Mouse (Mus musculus): ENCODE data around the gene Camk2d.

- TF ChIP-seq CTCF (IDR thresholded peaks at IDR 0.05; ENCODE audit: extremely low read depth, insufficient read depth, low read length), result no peak
- TF ChIP-seq POLR2A (IDR thresholded peaks at IDR 0.05; ENCODE audit: extremely low read depth, insufficient read depth, low read length), result no peak
Observed at GRCm38 (mm10) chr3:126747628-126748027, 151.5 kb downstream of the Camk2d start.

Data from cortical plate, adult 2 months (tissue).